Mouse (Mus musculus): Measurements from ENCODE around the gene Taf8. TPM values are rescaled to one million over a fixed set of nuclear protein-coding genes. Genes with fewer than 3 reads are reported as not detected.

The Taf8 gene
- polyA plus RNA-seq, 1 experiment from 2014 or later = 29.6 TPM

- Histone ChIP-seq H3K4me1 (replicated peaks; ENCODE audit: control insufficient read depth, insufficient read depth, low read length) (peaks cover 15% of the 10 kb centered on the region), H3K27ac (ENCODE audit: low read depth, low read length) (0 out of 2 replicates have a peak within 1 kb of the TSS, but pooled peaks have one; percentile 25), H3K9me3 (ENCODE audit: control insufficient read depth, low read length) (no peaks in the 10 kb centered on the region), H3K36me3 (ENCODE audit: control insufficient read depth, insufficient read depth, low read length) (no peaks in the 10 kb centered on the region), H3K27me3 (ENCODE audit: control insufficient read depth, insufficient read depth, low read length) (peaks cover 31% of the 10 kb centered on the region), H3K9ac (ENCODE audit: low read length) (no peak within 1 kb of the TSS; the same call in 1 of the 2 replicates), H3K4me3 (ENCODE audit: low read depth, low read length) (peak within 1 kb of the TSS; percentile 27), H3K4me2 (ENCODE audit: low read depth, low read length, severe bottlenecking) (peak within 1 kb of the TSS; percentile 55)
- ATAC-seq (replicated peaks; ENCODE audit: low FRiP score) = no peak
- under 1% methylated on average over 41 of the region's 45 CpGs for WGBS
- DNase-seq (ENCODE audit: low spot score) = peak; percentile 63
Measured at GRCm38 (mm10) chr17:47436156-47436906, 65.8 kb downstream of the Taf8 start, which contains the start of gene AI661453. Gene AI661453 (plus strand): TSS chr17:47436615.

Other genes with a start within 250 kb of the Taf8 start
- gene Mrps10, start 133.4 kb downstream of the Taf8 start, polyA plus RNA-seq (2014; fragmentation: Nextera tagmentation; extraction: Ambion mirVana) = 67.2 and 71.4 TPM in 2 replicates
- gene Guca1b, start 116.9 kb downstream of the Taf8 start, polyA plus RNA-seq (2014; fragmentation: Nextera tagmentation; extraction: Ambion mirVana) = 0.48 and 0.75 TPM in 2 replicates
- gene Guca1a, start 101.7 kb downstream of the Taf8 start, polyA plus RNA-seq (2014; fragmentation: Nextera tagmentation; extraction: Ambion mirVana) = 0.75 and 1.3 TPM in 2 replicates
- 0.27 and 0.31 TPM in 2 replicates for gene AI661453, start 65.7 kb downstream of the Taf8 start, polyA plus RNA-seq (2014; fragmentation: Nextera tagmentation; extraction: Ambion mirVana)
- 0.40 TPM in 1 of 2 replicates, not detected in the other for gene 1700001C19Rik, start 64.9 kb downstream of the Taf8 start, polyA plus RNA-seq (2014; fragmentation: Nextera tagmentation; extraction: Ambion mirVana)
- 253 and 286 TPM in 2 replicates for gene Ccnd3, start 2.8 kb upstream of the Taf8 start, polyA plus RNA-seq (2014; fragmentation: Nextera tagmentation; extraction: Ambion mirVana)
- gene Bysl, start 109.2 kb upstream of the Taf8 start, polyA plus RNA-seq (2014; fragmentation: Nextera tagmentation; extraction: Ambion mirVana) = 34.6 and 37.3 TPM in 2 replicates
- 44.5 and 45.5 TPM in 2 replicates for gene Med20, start 109.3 kb upstream of the Taf8 start, polyA plus RNA-seq (2014; fragmentation: Nextera tagmentation; extraction: Ambion mirVana)
- gene Gm20517, start 109.3 kb upstream of the Taf8 start, polyA plus RNA-seq (2014; fragmentation: Nextera tagmentation; extraction: Ambion mirVana) = 2.4 and 3.6 TPM in 2 replicates
- gene Usp49, start 128.4 kb upstream of the Taf8 start, polyA plus RNA-seq (2014; fragmentation: Nextera tagmentation; extraction: Ambion mirVana) = 7.2 and 8.1 TPM in 2 replicates
- 326 and 354 TPM in 2 replicates for gene Tomm6, start 186.1 kb upstream of the Taf8 start, polyA plus RNA-seq (2014; fragmentation: Nextera tagmentation; extraction: Ambion mirVana)
- gene Frs3, start 186.7 kb upstream of the Taf8 start, polyA plus RNA-seq (2014; fragmentation: Nextera tagmentation; extraction: Ambion mirVana) = 8.3 and 8.4 TPM in 2 replicates
- 1.4 and 1.6 TPM in 2 replicates for gene Gm21981, start 192.2 kb upstream of the Taf8 start, polyA plus RNA-seq (2014; fragmentation: Nextera tagmentation; extraction: Ambion mirVana)
- 0.80 and 1.3 TPM in 2 replicates for gene Prickle4, start 192.4 kb upstream of the Taf8 start, polyA plus RNA-seq (2014; fragmentation: Nextera tagmentation; extraction: Ambion mirVana)
- not detected in 2 replicates for gene Pgc, start 224.6 kb upstream of the Taf8 start, polyA plus RNA-seq (2014; fragmentation: Nextera tagmentation; extraction: Ambion mirVana)
- gene Tfeb, start 234.7 kb upstream of the Taf8 start, polyA plus RNA-seq (2014; fragmentation: Nextera tagmentation; extraction: Ambion mirVana) = 1.9 and 3.3 TPM in 2 replicates